Mouse (Mus musculus): ENCODE results near the gene Cep164. TPM values are rescaled to one million over a fixed set of nuclear protein-coding genes. Genes with fewer than 3 reads are reported as not detected.
"Not testable (repeated sequence)": the region's sequence is repeated elsewhere in the genome, so short reads cannot be mapped to it uniquely, and the experiment has no call there.

The Cep164 gene
- polyA plus RNA-seq, 1 experiment from 2014 or later, result 11.8 TPM

DNA sequence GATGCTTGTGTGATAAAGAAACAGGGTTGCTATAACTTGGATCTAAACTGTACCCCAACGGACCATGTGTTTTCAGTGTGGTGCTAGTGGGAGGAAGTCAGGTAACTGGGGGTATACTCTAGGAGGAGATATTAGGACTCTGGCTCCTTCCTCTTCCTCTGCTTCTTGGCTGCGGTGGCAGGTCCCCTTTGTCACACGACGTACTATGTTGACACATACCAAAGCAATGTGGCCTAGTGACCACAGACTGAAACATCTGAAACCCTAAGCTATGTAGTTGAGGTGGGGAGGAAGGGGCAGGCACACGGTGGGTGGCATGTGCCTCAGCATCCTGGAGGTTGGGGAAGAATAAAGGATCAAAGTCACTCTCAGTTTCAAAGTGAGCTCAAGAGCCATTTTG, 22.8 kb upstream of the Cep164 start:
- H3K9ac ChIP-seq (replicated peaks; ENCODE audit: low read depth, low read length), result no peak overlapping the region
- no peaks in the 10 kb centered on the region for H3K27me3 ChIP-seq (ENCODE audit: control insufficient read depth, insufficient read depth, low read length)
- no peak for ATAC-seq (ENCODE audit: low read depth)
- no peak overlapping the region for H3K4me3 ChIP-seq (ENCODE audit: low read depth, low read length)
- no peak overlapping the region for H3K27ac ChIP-seq (ENCODE audit: low read depth, low read length)
- no peaks in the 10 kb centered on the region for H3K9me3 ChIP-seq (ENCODE audit: control insufficient read depth, low read length)
- WGBS, result 75% methylated on average over 5 of the region's 5 CpGs
- no peak overlapping the region for H3K4me2 ChIP-seq (ENCODE audit: low read depth, low read length)
- H3K4me1 ChIP-seq (ENCODE audit: control insufficient read depth, insufficient read depth, low read length), result peaks cover 10% of the 10 kb centered on the region
- H3K36me3 ChIP-seq (ENCODE audit: control insufficient read depth, insufficient read depth, low read length), result peaks cover 6% of the 10 kb centered on the region

DNA sequence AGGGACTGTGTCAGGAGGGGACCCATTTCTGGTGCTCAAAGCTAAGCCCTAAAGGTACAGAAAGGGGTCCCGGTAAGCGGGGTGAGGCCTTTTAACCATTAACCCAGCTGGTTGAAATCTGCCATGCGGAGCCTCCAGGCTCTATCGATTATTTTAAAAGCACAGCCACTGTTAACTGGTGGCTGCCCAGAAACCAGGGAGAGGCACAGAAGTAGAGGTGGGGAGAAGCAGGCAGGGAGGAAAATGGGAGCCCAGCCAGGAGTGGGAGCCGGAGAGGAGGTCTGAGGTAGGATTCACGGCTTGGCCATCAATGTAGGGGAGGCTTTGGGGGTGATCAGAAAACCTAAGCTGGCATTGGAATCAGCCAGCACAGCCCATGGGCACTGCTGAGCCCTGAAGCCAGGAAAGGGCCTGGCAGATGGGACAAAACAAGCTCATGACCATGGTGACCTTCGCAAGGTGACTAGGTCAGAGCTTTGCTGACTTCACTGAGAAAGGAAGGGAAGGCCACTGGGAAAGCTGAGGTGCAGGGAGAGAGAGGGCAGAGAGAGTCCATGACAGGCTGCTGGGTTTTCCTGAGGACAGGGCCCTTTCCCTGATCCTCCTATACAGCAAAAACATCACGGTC, 22.2 kb upstream of the Cep164 start:
- Histone ChIP-seq H3K4me2 (ENCODE audit: low read depth, low read length) (no peak overlapping the region), H3K27me3 (ENCODE audit: control insufficient read depth, insufficient read depth, low read length) (no peaks in the 10 kb centered on the region), H3K4me1 (ENCODE audit: control insufficient read depth, insufficient read depth, low read length) (peaks cover 10% of the 10 kb centered on the region), H3K36me3 (ENCODE audit: control insufficient read depth, insufficient read depth, low read length) (peaks cover 3% of the 10 kb centered on the region), H3K9ac (replicated peaks; ENCODE audit: low read depth, low read length) (no peak overlapping the region), H3K9me3 (ENCODE audit: control insufficient read depth, low read length) (no peaks in the 10 kb centered on the region), H3K27ac (ENCODE audit: low read depth, low read length) (no peak overlapping the region), H3K4me3 (ENCODE audit: low read depth, low read length) (no peak overlapping the region)
- ATAC-seq (ENCODE audit: low read depth), result no peak
- WGBS, result 86% methylated on average over 8 of the region's 8 CpGs

DNA sequence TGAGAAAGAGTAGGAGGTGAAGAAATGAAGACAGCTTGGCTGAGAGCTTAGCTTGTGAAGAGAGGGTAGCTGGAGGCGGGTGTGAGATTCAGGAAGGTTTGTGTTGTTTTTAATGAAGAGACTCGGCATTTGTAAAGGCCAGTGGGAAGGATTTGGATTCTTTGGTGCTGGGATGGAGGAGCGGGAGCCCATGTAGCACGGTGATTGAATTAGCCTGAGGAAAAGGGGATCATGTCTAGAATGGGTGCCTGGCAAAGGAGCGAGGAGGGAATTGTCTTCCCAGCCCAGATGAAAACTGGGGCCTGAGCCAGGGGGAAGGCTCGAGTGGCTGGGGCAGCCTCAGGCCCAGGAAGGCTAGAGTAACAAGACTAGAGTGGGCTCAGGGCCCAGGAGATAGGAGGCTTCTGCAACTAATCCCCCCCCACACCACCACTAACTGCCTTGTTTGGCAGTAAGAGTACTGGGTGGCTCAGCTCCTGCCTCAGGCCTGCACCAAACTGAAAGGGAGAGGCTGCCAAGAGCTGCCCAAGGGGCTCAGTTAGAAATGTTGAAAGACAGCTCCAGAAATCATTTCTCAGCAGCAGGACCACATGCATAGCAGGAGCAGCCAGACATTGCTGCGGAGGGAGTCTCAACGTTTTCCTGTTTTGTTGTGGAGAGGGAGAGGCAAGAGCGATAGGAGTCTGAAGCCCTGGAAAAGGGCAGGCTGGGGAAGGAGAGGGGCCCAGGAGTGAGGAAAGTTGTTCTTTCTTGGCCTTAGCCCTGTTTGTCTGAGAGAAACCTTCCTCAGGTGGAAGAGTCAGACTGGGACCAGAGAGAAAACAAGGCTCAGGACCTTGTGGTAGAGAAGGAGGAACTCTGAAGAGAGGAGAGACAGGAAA, 21.3 kb upstream of the Cep164 start:
- no peaks in the 10 kb centered on the region for H3K9me3 ChIP-seq (ENCODE audit: control insufficient read depth, low read length)
- 73% methylated on average over 9 of the region's 9 CpGs for WGBS
- no peak overlapping the region for H3K4me2 ChIP-seq (ENCODE audit: low read depth, low read length)
- ATAC-seq (ENCODE audit: low read depth), result peak; percentile 31; the same call in 1 of the 2 replicates
- H3K27me3 ChIP-seq (ENCODE audit: control insufficient read depth, insufficient read depth, low read length), result no peaks in the 10 kb centered on the region
- peak overlapping the region; percentile 39 for H3K27ac ChIP-seq (ENCODE audit: low read depth, low read length)
- peaks cover 10% of the 10 kb centered on the region for H3K4me1 ChIP-seq (ENCODE audit: control insufficient read depth, insufficient read depth, low read length)
- H3K36me3 ChIP-seq (ENCODE audit: control insufficient read depth, insufficient read depth, low read length), result no peaks in the 10 kb centered on the region
- H3K9ac ChIP-seq (replicated peaks; ENCODE audit: low read depth, low read length), result 0 out of 2 replicates have a peak overlapping the region, but pooled peaks have one; percentile 16
- no peak overlapping the region for H3K4me3 ChIP-seq (ENCODE audit: low read depth, low read length)

DNA sequence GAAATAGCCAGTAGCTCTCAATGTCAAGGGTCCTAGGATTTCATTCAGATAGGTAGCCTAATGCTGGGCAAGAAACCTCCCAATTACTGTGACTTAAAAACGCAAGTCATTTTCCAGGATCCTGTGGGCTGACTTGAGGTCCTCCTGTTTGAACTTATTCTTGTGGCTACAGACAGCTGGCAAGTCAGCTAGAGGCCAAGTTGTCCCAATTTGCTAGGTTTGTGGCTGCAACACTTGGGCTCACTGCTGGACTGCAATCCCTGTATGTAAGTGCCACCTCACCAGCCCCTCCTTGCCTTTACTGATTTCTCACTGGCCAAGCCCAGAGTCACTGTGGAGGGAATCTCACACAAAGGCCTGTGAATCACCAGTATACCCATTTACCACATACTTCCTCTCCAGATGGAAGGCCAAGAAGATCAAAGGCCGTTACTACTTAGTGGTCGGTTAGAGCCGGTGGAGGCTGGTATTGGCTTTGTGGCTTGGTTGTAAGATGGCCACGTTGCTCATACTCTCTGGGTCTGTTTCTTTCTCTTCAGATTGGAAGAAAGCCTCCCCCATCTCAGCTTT, 18.5 kb upstream of the Cep164 start:
- Histone ChIP-seq H3K9ac (replicated peaks; ENCODE audit: low read depth, low read length) (no peak overlapping the region), H3K4me2 (ENCODE audit: low read depth, low read length) (no peak overlapping the region), H3K27me3 (ENCODE audit: control insufficient read depth, insufficient read depth, low read length) (no peaks in the 10 kb centered on the region), H3K27ac (ENCODE audit: low read depth, low read length) (no peak overlapping the region), H3K36me3 (ENCODE audit: control insufficient read depth, insufficient read depth, low read length) (no peaks in the 10 kb centered on the region), H3K4me1 (ENCODE audit: control insufficient read depth, insufficient read depth, low read length) (peaks cover 15% of the 10 kb centered on the region), H3K9me3 (ENCODE audit: control insufficient read depth, low read length) (no peaks in the 10 kb centered on the region), H3K4me3 (ENCODE audit: low read depth, low read length) (no peak overlapping the region)
- no peak for ATAC-seq (ENCODE audit: low read depth)
- 69% methylated on average over 5 of the region's 5 CpGs for WGBS

DNA sequence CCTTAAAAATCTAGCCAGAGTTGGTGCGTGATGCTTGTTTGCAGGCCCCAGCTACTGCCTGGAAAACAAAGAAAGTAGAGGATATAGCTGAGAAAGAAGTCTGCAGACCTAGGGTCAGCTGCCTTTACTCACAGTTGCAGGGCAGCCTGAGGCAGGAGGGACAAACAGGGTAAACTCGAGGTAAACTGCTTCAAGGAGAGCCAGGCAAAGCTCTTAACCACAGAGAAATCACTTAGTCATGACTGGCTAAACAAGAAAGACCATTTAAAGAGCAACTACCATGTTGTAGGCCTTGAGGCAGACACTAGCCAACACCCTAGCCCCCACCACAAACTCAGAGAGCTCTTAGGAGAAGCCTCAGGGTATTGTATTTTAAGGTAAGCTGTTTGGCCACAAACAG, 17.7 kb upstream of the Cep164 start:
- not testable (repeated sequence) for H3K9me3 ChIP-seq (ENCODE audit: control insufficient read depth, low read length); H3K9ac ChIP-seq (replicated peaks; ENCODE audit: low read depth, low read length); H3K27ac ChIP-seq (ENCODE audit: low read depth, low read length); H3K36me3 ChIP-seq (ENCODE audit: control insufficient read depth, insufficient read depth, low read length); ATAC-seq (ENCODE audit: low read depth); H3K27me3 ChIP-seq (ENCODE audit: control insufficient read depth, insufficient read depth, low read length); H3K4me2 ChIP-seq (ENCODE audit: low read depth, low read length); H3K4me3 ChIP-seq (ENCODE audit: low read depth, low read length)
- H3K4me1 ChIP-seq (ENCODE audit: control insufficient read depth, insufficient read depth, low read length), result peaks cover 21% of the 10 kb centered on the region
- 77% methylated on average over 2 of the region's 2 CpGs for WGBS

DNA sequence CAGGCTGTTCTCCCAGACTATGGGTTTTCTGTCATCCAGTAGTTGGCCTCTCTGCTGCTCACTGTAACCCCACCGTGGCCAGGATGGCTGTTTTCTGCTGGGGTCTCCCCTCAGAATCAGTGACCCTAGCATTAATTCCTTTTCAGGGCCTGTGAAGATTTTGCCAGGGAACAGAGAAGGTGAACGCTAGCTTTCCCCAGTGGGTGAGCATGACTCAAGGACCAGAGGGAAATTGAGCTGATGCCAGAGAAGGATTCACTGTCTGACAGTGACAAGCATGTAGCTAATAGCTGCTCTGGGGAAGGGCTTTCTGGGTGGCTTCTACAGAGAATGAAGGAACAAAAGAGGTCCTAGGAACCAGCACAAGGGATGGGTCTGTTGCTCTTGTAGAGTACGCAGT, 17.1 kb upstream of the Cep164 start:
- Histone ChIP-seq H3K4me1 (ENCODE audit: control insufficient read depth, insufficient read depth, low read length) (peaks cover 28% of the 10 kb centered on the region), H3K27ac (ENCODE audit: low read depth, low read length) (no peak overlapping the region), H3K4me3 (ENCODE audit: low read depth, low read length) (no peak overlapping the region), H3K9ac (replicated peaks; ENCODE audit: low read depth, low read length) (no peak overlapping the region), H3K9me3 (ENCODE audit: control insufficient read depth, low read length) (no peaks in the 10 kb centered on the region), H3K4me2 (ENCODE audit: low read depth, low read length) (no peak overlapping the region), H3K36me3 (ENCODE audit: control insufficient read depth, insufficient read depth, low read length) (no peaks in the 10 kb centered on the region), H3K27me3 (ENCODE audit: control insufficient read depth, insufficient read depth, low read length) (no peaks in the 10 kb centered on the region)
- no peak for ATAC-seq (ENCODE audit: low read depth)
- 79% methylated on average over 3 of the region's 3 CpGs for WGBS

DNA sequence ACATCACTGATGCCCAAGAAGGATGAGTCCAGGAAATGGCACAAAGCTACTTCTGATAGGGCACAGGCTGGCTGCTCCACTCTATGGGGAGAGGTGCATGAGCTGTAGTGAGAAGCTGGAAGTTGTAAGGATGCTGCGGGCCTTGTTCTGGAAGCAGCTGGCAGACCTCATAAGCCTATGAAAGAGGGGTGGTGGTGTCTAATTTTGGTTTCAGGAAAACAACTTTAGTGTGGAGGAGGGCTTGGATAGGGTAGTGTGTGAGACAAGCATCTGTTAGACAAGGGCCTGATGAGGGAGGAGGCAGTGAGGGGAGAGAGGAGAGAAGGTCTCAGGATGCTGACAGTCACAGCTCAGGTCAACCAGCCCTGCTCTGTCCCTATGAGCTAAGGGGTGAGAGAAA, 15.3 kb upstream of the Cep164 start:
- Histone ChIP-seq H3K9ac (replicated peaks; ENCODE audit: low read depth, low read length) (no peak overlapping the region), H3K4me3 (ENCODE audit: low read depth, low read length) (no peak overlapping the region), H3K27me3 (ENCODE audit: control insufficient read depth, insufficient read depth, low read length) (no peaks in the 10 kb centered on the region), H3K27ac (ENCODE audit: low read depth, low read length) (no peak overlapping the region), H3K4me2 (ENCODE audit: low read depth, low read length) (no peak overlapping the region), H3K4me1 (ENCODE audit: control insufficient read depth, insufficient read depth, low read length) (peaks cover 30% of the 10 kb centered on the region), H3K36me3 (ENCODE audit: control insufficient read depth, insufficient read depth, low read length) (no peaks in the 10 kb centered on the region), H3K9me3 (ENCODE audit: control insufficient read depth, low read length) (no peaks in the 10 kb centered on the region)
- ATAC-seq (ENCODE audit: low read depth), result no peak
- WGBS, result 96% methylated on average over 1 of the region's 1 CpGs

DNA sequence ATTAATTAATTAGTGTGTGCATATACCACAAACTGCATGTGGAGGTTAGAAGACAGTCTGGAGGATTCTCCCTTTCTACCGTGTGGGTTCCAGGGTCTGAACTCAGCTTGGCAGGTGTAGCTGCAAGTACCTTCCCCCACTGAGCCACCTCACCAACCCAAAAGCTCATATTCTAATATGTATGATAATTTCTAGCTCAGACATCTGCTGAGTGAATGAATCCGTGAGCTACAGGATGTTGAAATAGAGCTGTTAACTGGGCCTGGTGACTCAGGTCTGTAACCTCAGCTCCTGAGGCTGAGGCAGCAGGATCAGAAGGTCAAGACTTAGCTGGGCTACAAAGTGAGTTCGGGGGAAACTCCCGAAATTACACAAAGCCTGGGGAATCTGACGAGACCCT, 14.5 kb upstream of the Cep164 start:
- 87% methylated on average over 5 of the region's 5 CpGs for WGBS
- H3K9ac ChIP-seq (replicated peaks; ENCODE audit: low read depth, low read length), result no peak overlapping the region
- H3K4me3 ChIP-seq (ENCODE audit: low read depth, low read length), result no peak overlapping the region
- peaks cover 30% of the 10 kb centered on the region for H3K4me1 ChIP-seq (ENCODE audit: control insufficient read depth, insufficient read depth, low read length)
- no peak for ATAC-seq (ENCODE audit: low read depth)
- H3K27ac ChIP-seq (ENCODE audit: low read depth, low read length), result no peak overlapping the region
- H3K4me2 ChIP-seq (ENCODE audit: low read depth, low read length), result no peak overlapping the region
- H3K27me3 ChIP-seq (ENCODE audit: control insufficient read depth, insufficient read depth, low read length), result no peaks in the 10 kb centered on the region
- H3K36me3 ChIP-seq (ENCODE audit: control insufficient read depth, insufficient read depth, low read length), result no peaks in the 10 kb centered on the region
- no peaks in the 10 kb centered on the region for H3K9me3 ChIP-seq (ENCODE audit: control insufficient read depth, low read length)

DNA sequence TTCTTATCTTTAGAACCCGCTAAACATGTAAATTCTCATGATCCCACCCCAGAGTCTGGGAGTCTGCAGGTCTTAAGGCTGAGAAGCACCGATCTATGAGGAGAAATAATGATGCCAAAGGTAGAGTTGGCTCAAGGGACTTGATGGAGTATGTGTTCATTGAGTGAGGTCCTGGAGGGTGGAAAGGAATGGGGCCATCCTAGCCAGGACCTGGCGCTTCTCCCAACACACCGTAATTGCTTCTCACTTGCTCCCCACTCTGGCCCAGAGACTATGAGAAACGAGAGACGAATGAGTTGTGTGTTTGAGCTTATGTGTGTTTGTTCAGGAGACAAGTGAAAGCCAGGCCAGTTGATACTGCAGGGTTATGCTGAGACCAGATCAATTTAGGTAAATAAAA, 13.0 kb upstream of the Cep164 start:
- peaks cover 30% of the 10 kb centered on the region for H3K4me1 ChIP-seq (ENCODE audit: control insufficient read depth, insufficient read depth, low read length)

More for the DNA sequence above, 13.0 kb upstream of the Cep164 start:
- H3K36me3 ChIP-seq (ENCODE audit: control insufficient read depth, insufficient read depth, low read length), result no peaks in the 10 kb centered on the region
- ATAC-seq (ENCODE audit: low read depth), result no peak
- peak overlapping the region; percentile 93; the same call in 1 of the 2 replicates for H3K4me2 ChIP-seq (ENCODE audit: low read depth, low read length)
- H3K9me3 ChIP-seq (ENCODE audit: control insufficient read depth, low read length), result no peaks in the 10 kb centered on the region
- H3K4me3 ChIP-seq (ENCODE audit: low read depth, low read length), result no peak overlapping the region
- H3K27ac ChIP-seq (ENCODE audit: low read depth, low read length), result no peak overlapping the region
- 79% methylated on average over 6 of the region's 6 CpGs for WGBS
- peak overlapping the region; percentile 11; the same call in 1 of the 2 replicates for H3K9ac ChIP-seq (replicated peaks; ENCODE audit: low read depth, low read length)
- no peaks in the 10 kb centered on the region for H3K27me3 ChIP-seq (ENCODE audit: control insufficient read depth, insufficient read depth, low read length)

Measured in neural tube, embryonic 14.5 days (tissue).